Mouse (Mus musculus): ENCODE results near the gene Grwd1. TPM values are rescaled to one million over a fixed set of nuclear protein-coding genes. Genes with fewer than 3 reads are reported as not detected.

The Grwd1 gene
- polyA plus RNA-seq, 1 experiment from 2014 or later: 116 TPM

Other genes with a start within 250 kb of the Grwd1 start
- not detected in 2 replicates for gene Fgf21, start 215.5 kb downstream of the Grwd1 start, polyA plus RNA-seq (2016; fragmentation: Nextera tagmentation; extraction: Ambion mirVana)
- not detected in 2 replicates for gene Fut1, start 213.7 kb downstream of the Grwd1 start, polyA plus RNA-seq (2016; fragmentation: Nextera tagmentation; extraction: Ambion mirVana)
- 0.24 TPM in 1 of 2 replicates, not detected in the other for gene Izumo1, start 209.1 kb downstream of the Grwd1 start, polyA plus RNA-seq (2016; fragmentation: Nextera tagmentation; extraction: Ambion mirVana)
- gene Rasip1, start 203.5 kb downstream of the Grwd1 start, polyA plus RNA-seq (2016; fragmentation: Nextera tagmentation; extraction: Ambion mirVana): 8.0 and 8.3 TPM in 2 replicates
- gene Mamstr, start 191.0 kb downstream of the Grwd1 start, polyA plus RNA-seq (2016; fragmentation: Nextera tagmentation; extraction: Ambion mirVana): 2.2 and 3.2 TPM in 2 replicates
- 0.16 and 0.21 TPM in 2 replicates for gene Fut2, start 164.6 kb downstream of the Grwd1 start, polyA plus RNA-seq (2016; fragmentation: Nextera tagmentation; extraction: Ambion mirVana)
- 0.16 and 0.39 TPM in 2 replicates for gene Ntn5, start 146.9 kb downstream of the Grwd1 start, polyA plus RNA-seq (2016; fragmentation: Nextera tagmentation; extraction: Ambion mirVana)
- 0.54 and 0.83 TPM in 2 replicates for gene Sec1, start 136.5 kb downstream of the Grwd1 start, polyA plus RNA-seq (2016; fragmentation: Nextera tagmentation; extraction: Ambion mirVana)
- 2.2 and 4.9 TPM in 2 replicates for gene Car11, start 131.1 kb downstream of the Grwd1 start, polyA plus RNA-seq (2016; fragmentation: Nextera tagmentation; extraction: Ambion mirVana)
- 3.7 and 4.7 TPM in 2 replicates for gene Dbp, start 125.9 kb downstream of the Grwd1 start, polyA plus RNA-seq (2016; fragmentation: Nextera tagmentation; extraction: Ambion mirVana)
- 1,218 and 1,459 TPM in 2 replicates for gene Rpl18, start 115.5 kb downstream of the Grwd1 start, polyA plus RNA-seq (2016; fragmentation: Nextera tagmentation; extraction: Ambion mirVana)
- gene Sphk2, start 112.9 kb downstream of the Grwd1 start, polyA plus RNA-seq (2016; fragmentation: Nextera tagmentation; extraction: Ambion mirVana): 45.5 and 49.3 TPM in 2 replicates
- gene Fam83e, start 109.7 kb downstream of the Grwd1 start, polyA plus RNA-seq (2016; fragmentation: Nextera tagmentation; extraction: Ambion mirVana): 2.1 and 2.4 TPM in 2 replicates
- not detected in 2 replicates for gene Spaca4, start 105.1 kb downstream of the Grwd1 start, polyA plus RNA-seq (2016; fragmentation: Nextera tagmentation; extraction: Ambion mirVana)
- gene Lmtk3, start 47.2 kb downstream of the Grwd1 start, polyA plus RNA-seq (2016; fragmentation: Nextera tagmentation; extraction: Ambion mirVana): 2.2 and 3.2 TPM in 2 replicates
- gene Sult2b1, start 46.3 kb downstream of the Grwd1 start, polyA plus RNA-seq (2016; fragmentation: Nextera tagmentation; extraction: Ambion mirVana): 1.8 and 2.1 TPM in 2 replicates
- gene Cyth2, start 16.4 kb downstream of the Grwd1 start, polyA plus RNA-seq (2016; fragmentation: Nextera tagmentation; extraction: Ambion mirVana): 170 TPM in 2 replicates
- gene Kcnj14, start 6.2 kb downstream of the Grwd1 start, polyA plus RNA-seq (2016; fragmentation: Nextera tagmentation; extraction: Ambion mirVana): 1.2 and 1.4 TPM in 2 replicates
- 36.8 and 41.2 TPM in 2 replicates for gene Kdelr1, start 41.8 kb upstream of the Grwd1 start, polyA plus RNA-seq (2016; fragmentation: Nextera tagmentation; extraction: Ambion mirVana)
- gene Grin2d, start 47.4 kb upstream of the Grwd1 start, polyA plus RNA-seq (2016; fragmentation: Nextera tagmentation; extraction: Ambion mirVana): 0.09 and 0.10 TPM in 2 replicates
- gene Syngr4, start 65.8 kb upstream of the Grwd1 start, polyA plus RNA-seq (2016; fragmentation: Nextera tagmentation; extraction: Ambion mirVana): 1.4 and 1.5 TPM in 2 replicates
- 4.8 and 5.7 TPM in 2 replicates for gene Tmem143, start 66.0 kb upstream of the Grwd1 start, polyA plus RNA-seq (2016; fragmentation: Nextera tagmentation; extraction: Ambion mirVana)
- 18.5 and 34.5 TPM in 2 replicates for gene Emp3, start 90.5 kb upstream of the Grwd1 start, polyA plus RNA-seq (2016; fragmentation: Nextera tagmentation; extraction: Ambion mirVana)
- 4.4 and 6.3 TPM in 2 replicates for gene Ccdc114, start 93.1 kb upstream of the Grwd1 start, polyA plus RNA-seq (2016; fragmentation: Nextera tagmentation; extraction: Ambion mirVana)
- gene Abcc6, start 199.4 kb upstream of the Grwd1 start, polyA plus RNA-seq (2016; fragmentation: Nextera tagmentation; extraction: Ambion mirVana): 0.10 and 0.20 TPM in 2 replicates
- 27.0 and 29.6 TPM in 2 replicates for gene Nomo1, start 202.8 kb upstream of the Grwd1 start, polyA plus RNA-seq (2016; fragmentation: Nextera tagmentation; extraction: Ambion mirVana)